Mouse (Mus musculus) fat pad, adult 2 months (tissue): ENCODE data around the gene Polr3c.
"Not testable (repeated sequence)": the region's sequence is repeated elsewhere in the genome, so short reads cannot be mapped to it uniquely, and the experiment has no call there.

Experiments used
- DNase-seq: peaks from one replicate; pipeline ENCODE4 v3.0.0-alpha.2; 2011; ENCODE audit warnings: low read depth, low spot score; ENCODE audit errors: extremely low read depth

Polr3c gene

GRCm38 (mm10) chr3:96714286-96714685 is 13.1 kb downstream of the Polr3c start:
- DNase-seq = no peak

- DNase-seq = no peak
Measured at GRCm38 (mm10) chr3:96708684-96709064, 18.8 kb downstream of the Polr3c start.

DNA sequence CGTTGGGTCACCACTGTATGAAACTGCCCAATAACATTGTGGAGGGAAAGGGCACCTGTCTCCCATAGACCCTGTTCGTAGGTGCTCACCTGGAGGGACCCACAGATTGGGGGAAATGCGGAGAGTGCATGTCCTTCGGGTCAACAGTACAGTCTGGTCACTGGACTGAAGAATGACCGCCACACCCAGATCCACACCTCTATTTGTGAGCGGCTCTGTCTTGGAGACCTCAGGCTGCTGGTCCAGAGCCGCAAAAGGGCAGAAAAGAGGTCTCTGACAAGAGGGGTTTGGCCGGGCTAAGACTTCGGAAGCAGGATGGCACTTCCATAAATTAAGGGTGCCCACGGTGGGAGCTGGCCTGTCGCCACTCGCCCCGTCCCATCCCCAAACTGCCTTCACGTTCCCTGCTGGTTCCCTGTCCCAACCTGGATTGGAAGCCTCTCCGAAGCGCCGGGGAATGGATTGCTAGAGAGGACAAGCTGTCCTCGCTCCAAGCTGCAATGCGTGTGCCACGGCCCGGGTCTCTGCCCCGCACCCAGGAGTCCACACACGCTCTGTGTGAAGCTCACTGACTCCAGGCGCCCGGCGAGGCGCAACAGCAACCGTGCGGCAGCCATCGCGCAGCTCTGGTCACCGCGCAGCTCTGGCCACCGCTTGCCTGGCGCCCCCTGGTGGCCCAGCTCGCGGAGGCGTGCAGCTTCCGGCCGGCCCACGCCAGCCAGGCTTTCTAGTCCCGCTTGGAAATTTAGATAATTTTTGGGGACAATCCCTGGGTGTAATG is 19.3 kb downstream of the Polr3c start, which contains the start of gene Nudt17:
Gene Nudt17 (minus strand): TSS at position 660 of the 781 bp plus-strand sequence.
- no peak for DNase-seq

DNA sequence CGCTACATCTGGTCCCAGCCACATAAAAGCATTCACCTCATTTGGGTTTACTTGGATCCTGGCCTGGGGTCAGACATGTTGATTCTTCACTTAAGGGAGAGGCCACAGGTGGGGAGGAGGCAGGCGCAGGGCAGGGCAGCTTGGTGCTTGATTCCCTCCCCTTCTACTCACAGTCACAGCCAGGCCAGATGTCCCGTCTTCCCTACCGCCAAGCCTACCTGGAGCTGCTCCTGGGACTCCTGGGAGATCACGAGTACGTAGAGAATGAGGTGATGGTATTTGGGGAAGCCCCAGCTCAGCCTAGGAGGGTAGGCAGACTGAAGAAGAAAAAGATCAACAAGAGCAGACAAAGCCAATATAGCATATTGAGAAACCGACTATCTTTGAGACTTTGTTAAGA is 20.4 kb downstream of the Polr3c start:
- DNase-seq = no peak

DNA sequence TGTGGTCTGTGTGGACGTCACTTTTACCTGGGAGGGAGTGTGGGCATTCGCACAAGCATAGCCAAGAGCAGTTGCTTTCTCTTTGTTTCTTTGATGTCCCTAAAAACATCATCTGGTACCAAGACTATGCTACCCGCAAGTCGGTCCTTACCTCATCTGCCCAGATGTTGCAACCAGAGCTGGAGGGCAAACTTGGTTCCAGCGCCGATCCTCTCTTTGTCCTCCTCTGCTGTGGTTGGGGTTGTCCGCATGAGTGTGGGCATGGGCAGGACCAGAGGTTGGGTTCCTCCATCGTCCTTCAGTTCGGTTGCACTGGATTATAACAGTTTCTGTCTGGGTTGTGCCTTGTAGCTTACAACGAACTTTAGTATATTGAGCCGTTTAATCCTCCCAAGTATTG is 21.2 kb downstream of the Polr3c start:
- DNase-seq = no peak

- no peak for DNase-seq
Measured at GRCm38 (mm10) chr3:96704778-96705177, 22.6 kb downstream of the Polr3c start.

- no peak for DNase-seq
Measured at GRCm38 (mm10) chr3:96701003-96701402, 26.4 kb downstream of the Polr3c start.

DNA sequence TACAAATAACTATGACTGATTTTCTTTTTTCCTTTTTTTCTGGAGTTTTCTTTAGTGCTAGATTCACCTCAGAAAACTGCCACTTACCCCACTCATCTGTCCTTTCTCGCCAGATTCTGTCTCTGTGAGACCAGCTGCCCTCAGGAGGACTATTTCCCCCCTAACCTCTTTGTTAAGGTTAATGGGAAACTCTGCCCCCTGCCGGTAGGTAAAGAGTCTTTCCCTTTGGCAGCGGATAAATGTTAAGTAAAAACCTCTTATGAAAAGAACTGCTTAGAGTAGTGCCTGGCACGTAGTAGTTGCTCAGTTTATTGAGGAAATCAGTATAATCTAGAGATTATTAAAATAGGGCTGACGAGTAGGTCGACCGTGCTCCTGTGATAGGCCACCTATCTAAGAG is 27.1 kb downstream of the Polr3c start:
- DNase-seq = no peak

DNA sequence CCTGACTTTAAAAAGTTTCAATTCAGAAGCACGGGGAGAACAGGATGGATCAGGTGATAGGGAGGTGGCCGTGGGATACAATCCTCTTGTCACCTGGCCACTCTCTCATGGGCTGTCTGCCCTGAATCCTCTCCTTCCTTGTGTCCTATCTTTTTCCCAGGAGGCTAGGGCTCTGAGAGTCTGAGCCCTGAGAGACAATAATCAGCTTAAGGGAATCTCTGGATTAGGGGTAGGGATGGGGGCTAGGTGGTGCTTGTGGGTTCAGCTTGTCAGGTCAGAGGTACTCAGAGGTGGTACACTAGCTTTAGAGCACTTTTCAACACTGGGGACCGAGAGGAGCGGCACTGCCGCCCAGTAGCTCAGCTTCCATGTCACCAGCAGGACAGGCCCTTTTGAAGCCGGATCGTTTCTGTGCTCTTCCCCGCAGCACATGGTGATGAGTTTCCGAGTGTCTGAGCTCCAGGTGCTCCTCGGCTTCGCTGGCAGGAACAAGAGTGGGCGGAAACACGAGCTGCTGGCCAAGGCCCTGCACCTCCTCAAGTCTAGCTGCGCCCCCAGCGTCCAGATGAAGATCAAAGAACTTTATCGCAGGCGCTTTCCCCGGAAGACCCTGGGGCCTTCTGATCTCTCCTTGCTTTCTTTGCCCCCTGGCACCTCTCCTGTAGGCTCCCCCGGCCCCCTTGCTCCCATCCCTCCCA is 28.3 kb downstream of the Polr3c start:
- no peak for DNase-seq

GRCm38 (mm10) chr3:96696766-96697732 is 30.4 kb downstream of the Polr3c start:
- no peak for DNase-seq

DNA sequence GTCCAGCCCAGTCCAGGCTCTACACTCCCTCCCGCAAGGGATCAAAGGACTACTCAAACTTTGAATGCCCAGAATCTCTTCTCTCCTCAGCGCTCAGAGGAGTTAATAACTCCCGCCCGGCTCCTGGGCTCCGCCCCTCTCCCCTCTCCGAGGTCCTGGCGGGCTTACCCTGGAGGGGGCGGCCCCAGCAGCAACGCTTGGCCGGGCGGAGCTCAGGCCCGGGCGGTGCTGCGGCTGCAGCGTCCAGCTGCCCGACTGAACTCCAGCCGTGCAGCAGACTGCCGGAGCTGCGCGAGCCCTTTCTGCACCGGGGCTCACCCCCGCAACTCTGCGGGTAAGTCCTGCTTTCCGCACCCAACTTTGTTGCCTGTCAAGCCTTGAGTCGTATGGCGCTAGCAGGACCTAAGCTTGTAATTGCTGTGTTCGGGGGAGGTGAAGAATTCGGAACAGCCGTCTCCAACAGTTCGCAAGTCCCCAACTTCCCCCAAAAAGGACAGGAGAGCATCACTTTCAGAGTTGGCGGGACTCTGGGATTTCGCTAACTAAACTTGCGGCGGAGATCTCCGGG is 31.1 kb downstream of the Polr3c start, which contains the start of gene Pias3:
Gene Pias3 (plus strand): TSS at position 187 of the 568 bp plus-strand sequence.
- no peak for DNase-seq

- no peak for DNase-seq
Measured at GRCm38 (mm10) chr3:96693579-96693978, 33.8 kb downstream of the Polr3c start.

DNA sequence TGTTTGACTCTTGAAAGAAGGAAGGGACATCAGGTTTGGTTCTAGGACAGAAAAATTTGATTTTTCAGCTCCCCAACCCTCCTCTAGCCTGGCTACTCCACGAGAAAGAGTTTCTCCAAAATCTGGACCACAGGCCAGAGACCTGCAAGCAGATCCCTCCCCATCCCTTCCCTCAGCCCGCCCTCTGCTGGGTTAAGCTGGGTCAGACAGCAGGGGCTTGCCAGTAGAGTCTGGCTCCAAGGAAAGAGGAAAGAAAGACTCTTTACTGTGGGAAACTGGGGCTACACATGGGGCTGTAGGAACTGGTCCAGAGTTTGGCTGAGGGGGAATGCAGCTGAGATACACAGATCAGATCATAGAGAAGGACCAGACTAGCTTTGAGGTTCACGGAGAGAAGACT is 34.9 kb downstream of the Polr3c start:
- DNase-seq = no peak

DNA sequence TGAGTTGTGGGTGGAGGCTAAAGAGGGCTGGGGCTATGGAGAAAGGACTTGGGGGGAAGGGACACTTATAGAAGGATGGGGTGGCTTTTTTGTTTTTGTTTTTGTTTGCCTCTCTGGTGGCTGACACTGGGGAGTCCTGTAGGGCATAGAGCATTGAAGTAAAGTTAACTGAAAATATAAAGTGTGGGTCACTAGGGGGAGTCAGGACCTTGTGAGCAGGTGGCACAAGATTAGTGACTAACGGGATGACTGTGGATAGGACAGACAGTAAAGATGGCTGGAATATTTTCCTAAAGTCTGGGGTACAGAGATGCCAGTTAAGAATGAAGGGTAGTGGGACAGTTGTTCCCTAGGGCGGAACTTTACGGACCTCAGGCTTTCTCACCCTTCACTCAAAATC is 37.1 kb downstream of the Polr3c start:
- DNase-seq = no peak

- no peak for DNase-seq
Measured at GRCm38 (mm10) chr3:96688854-96689253, 38.6 kb downstream of the Polr3c start.

- not testable (repeated sequence) for DNase-seq
Measured at GRCm38 (mm10) chr3:96686057-96686456, 41.4 kb downstream of the Polr3c start.

DNA sequence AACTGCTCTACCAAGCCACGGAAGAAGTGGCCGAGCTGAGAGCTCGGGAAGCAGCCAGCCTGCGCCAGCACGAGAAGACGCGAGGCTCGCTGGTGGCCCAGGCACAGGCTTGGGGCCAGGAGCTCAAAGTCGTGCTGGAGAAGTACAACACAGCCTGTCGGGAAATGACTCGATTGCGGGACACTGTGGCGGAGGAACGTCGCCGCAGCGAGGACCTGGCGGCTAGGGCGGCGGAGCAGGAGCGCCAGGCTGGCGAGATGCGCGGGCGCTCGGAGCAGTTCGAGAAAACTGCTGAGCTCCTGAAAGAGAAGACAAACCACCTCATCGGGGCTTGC is 42.6 kb downstream of the Polr3c start:
- DNase-seq = no peak

- DNase-seq = no peak
Measured at GRCm38 (mm10) chr3:96684151-96684821, 43.1 kb downstream of the Polr3c start.

GRCm38 (mm10) chr3:96683496-96683895 is 43.9 kb downstream of the Polr3c start:
- no peak for DNase-seq

- no peak for DNase-seq
Measured at GRCm38 (mm10) chr3:96680269-96680956, 47.0 kb downstream of the Polr3c start.
